ENCODE assay signal across 26 mouse cellular contexts in genomic region chr9:123861929-123862328, GRCm38 (mm10). TPM values are rescaled to one million over a fixed set of nuclear protein-coding genes. Genes with fewer than 3 reads are reported as not detected.
"Had no signal": no experiment of that assay in that cellular context is flagged by ENCODE, and none has a peak within 500 bp of the region (broad histone marks: within the 10 kb centered on the region; RNA-seq: fewer than 3 reads in every experiment).

Xcr1 (minus strand) TSS chr9:123862029.

- H3K4me1 ChIP-seq: kidney, embryonic 15.5 days; limb, embryonic 12.5 days; limb, embryonic 15.5 days; liver, embryonic 12.5 days; liver, embryonic 15.5 days; midbrain, embryonic 12.5 days; midbrain, embryonic 15.5 days; neural tube, embryonic 12.5 days; neural tube, embryonic 15.5 days had no signal

- H3K9ac ChIP-seq: kidney, embryonic 15.5 days; limb, embryonic 12.5 days; limb, embryonic 15.5 days; liver, embryonic 12.5 days; liver, embryonic 15.5 days; midbrain, embryonic 12.5 days; midbrain, embryonic 15.5 days; neural tube, embryonic 12.5 days; neural tube, embryonic 15.5 days had no signal

- H3K27me3 ChIP-seq: kidney, embryonic 15.5 days; limb, embryonic 12.5 days; limb, embryonic 15.5 days; liver, embryonic 12.5 days; liver, embryonic 15.5 days; midbrain, embryonic 12.5 days; midbrain, embryonic 15.5 days; neural tube, embryonic 12.5 days; neural tube, embryonic 15.5 days had no signal

- DNase-seq: kidney, adult 8-10 months; kidney, postnatal 10 days; kidney, postnatal 4 days; left cerebral cortex, postnatal 4 days; lung, adult 2 months; lung, postnatal 14 days; lung, postnatal 4 days; right cerebral cortex, adult 18-20 months; right cerebral cortex, postnatal 14 days; thymus, adult 2 months; thymus, postnatal 14 days; thymus, postnatal 4 days had no signal

- H3K27ac ChIP-seq: kidney, embryonic 15.5 days; limb, embryonic 12.5 days; limb, embryonic 15.5 days; liver, embryonic 12.5 days; liver, embryonic 15.5 days; midbrain, embryonic 12.5 days; midbrain, embryonic 15.5 days; neural tube, embryonic 12.5 days; neural tube, embryonic 15.5 days; stomach, postnatal 0 days had no signal

- H3K4me3 ChIP-seq: kidney, embryonic 15.5 days; limb, embryonic 12.5 days; limb, embryonic 15.5 days; liver, embryonic 12.5 days; liver, embryonic 15.5 days; midbrain, embryonic 12.5 days; midbrain, embryonic 15.5 days; neural tube, embryonic 12.5 days; neural tube, embryonic 15.5 days had no signal

- H3K4me2 ChIP-seq: kidney, embryonic 15.5 days; limb, embryonic 12.5 days; limb, embryonic 15.5 days; liver, embryonic 12.5 days; liver, embryonic 15.5 days; midbrain, embryonic 12.5 days; midbrain, embryonic 15.5 days; neural tube, embryonic 12.5 days; neural tube, embryonic 15.5 days had no signal

- H3K36me3 ChIP-seq: kidney, embryonic 15.5 days; limb, embryonic 12.5 days; limb, embryonic 15.5 days; liver, embryonic 12.5 days; liver, embryonic 15.5 days; midbrain, embryonic 12.5 days; midbrain, embryonic 15.5 days; neural tube, embryonic 12.5 days; neural tube, embryonic 15.5 days had no signal

- H3K9me3 ChIP-seq: kidney, embryonic 15.5 days; limb, embryonic 12.5 days; limb, embryonic 15.5 days; liver, embryonic 12.5 days; liver, embryonic 15.5 days; midbrain, embryonic 12.5 days; midbrain, embryonic 15.5 days; neural tube, embryonic 12.5 days; neural tube, embryonic 15.5 days had no signal

RNA-seq across cellular contexts. Expression of gene Xcr1, which starts in this region (rescaled TPM):
- total RNA-seq: layer of hippocampus, adult 18-20 months; layer of hippocampus, postnatal 14 days; left cerebral cortex, adult 8-10 months; left cerebral cortex, postnatal 14 days; left cerebral cortex, postnatal 4 days had no signal
- polyA plus RNA-seq: kidney, embryonic 15.5 days; liver, embryonic 12.5 days; midbrain, embryonic 12.5 days; neural tube, embryonic 12.5 days had no signal
